Mouse (Mus musculus) CH12.LX (cell line): ENCODE data around the gene Icmt. TPM values are rescaled to one million over a fixed set of nuclear protein-coding genes. Genes with fewer than 3 reads are reported as not detected.

Experiments
- DNase-seq: peaks from one replicate; pipeline ENCODE4 v3.0.0-alpha.2; 2013; ENCODE audit errors: extremely low read depth
- H3K27ac ChIP-seq: 2 replicates; pipeline ENCODE4 v1.5.1; 2012; ENCODE audit warnings: low read depth, mild to moderate bottlenecking, control low read depth, moderate library complexity; ENCODE audit not compliant: insufficient read depth
- H3K27me3 ChIP-seq: replicated peaks from 2 replicates; pipeline ENCODE3; 2012; ENCODE audit warnings: inconsistent platforms
- H3K36me3 ChIP-seq, 2 experiments: replicated peaks in 1 of 2; 2 replicates each; pipeline versions ENCODE3 to v1.6.1; 2012; ENCODE audit warnings: inconsistent platforms in 1 of 2, low read length in 1 of 2, mild to moderate bottlenecking in 1 of 2, mixed read lengths in 1 of 2, moderate library complexity in 1 of 2; ENCODE audit not compliant: control insufficient read depth in 1 of 2, insufficient read depth in 1 of 2
- H3K4me1 ChIP-seq, 2 experiments: 2 replicates each; pipeline ENCODE4 v1.6.1; 2012; ENCODE audit warnings: inconsistent platforms in 1 of 2, moderate library complexity in 1 of 2; ENCODE audit not compliant: insufficient read depth in 2 of 2, control insufficient read depth in 1 of 2
- H3K4me2 ChIP-seq: 2 replicates; pipeline ENCODE4 v1.6.1; 2012; ENCODE audit warnings: low read depth, mild to moderate bottlenecking, control low read depth; ENCODE audit not compliant: poor library complexity, insufficient read depth, severe bottlenecking
- H3K4me3 ChIP-seq, 3 experiments: fragments of 150-350 bp in 1 of 3; sonication (generic) in 1 of 3; replicated peaks in 1 of 3; 2 replicates each; pipeline versions ENCODE3 to v1.5.1; 2011 to 2012; ENCODE audit warnings: low read depth in 2 of 3, low read length in 2 of 3, mild to moderate bottlenecking in 2 of 3, moderate library complexity in 2 of 3, control low read depth in 1 of 3, improper control_type of control experiment in 1 of 3, inconsistent platforms in 1 of 3, mixed read lengths in 1 of 3; ENCODE audit not compliant: poor library complexity in 1 of 3
- H3K79me2 ChIP-seq: replicated peaks from 2 replicates; pipeline ENCODE4 v1.6.1; 2012; ENCODE audit warnings: mild to moderate bottlenecking, moderate library complexity; ENCODE audit not compliant: control insufficient read depth, poor library complexity, insufficient read depth, severe bottlenecking; ENCODE audit errors: extremely low read depth
- H3K9ac ChIP-seq: 2 replicates; pipeline ENCODE4 v1.6.1; 2012; ENCODE audit warnings: low read depth, mild to moderate bottlenecking, control low read depth, moderate library complexity; ENCODE audit not compliant: insufficient read depth
- H3K9me3 ChIP-seq: replicated peaks from 2 replicates; pipeline ENCODE3; 2012; ENCODE audit warnings: low read length, inconsistent platforms, mixed read lengths
- CHD1 ChIP-seq: IDR thresholded peaks from 2 replicates; pipeline ENCODE4 v1.6.1; 2012; ENCODE audit warnings: low read depth, low read length, improper control_type of control experiment, inconsistent platforms
- CTCF ChIP-seq, 2 experiments: IDR thresholded peaks in 1 of 2; conservative IDR thresholded peaks in 1 of 2; 2 replicates each; pipeline ENCODE4 v1.5.1; 2011 to 2012; ENCODE audit warnings: low read depth in 2 of 2, low read length in 2 of 2, improper control_type of control experiment in 1 of 2, inconsistent platforms in 1 of 2, mild to moderate bottlenecking in 1 of 2, moderate library complexity in 1 of 2
- MAZ ChIP-seq: IDR thresholded peaks from 2 replicates; pipeline ENCODE4 v1.6.1; 2012; ENCODE audit warnings: low read depth, mild to moderate bottlenecking, inconsistent platforms, low read length, improper control_type of control experiment, moderate library complexity
- NRF1 ChIP-seq: IDR thresholded peaks from 2 replicates; pipeline ENCODE4 v1.6.1; 2014; ENCODE audit warnings: low read depth, mild to moderate bottlenecking, inconsistent platforms, low read length, improper control_type of control experiment, moderate library complexity
- PAX5 ChIP-seq: IDR thresholded peaks from 2 replicates; pipeline ENCODE4 v1.6.1; 2012; ENCODE audit warnings: low read length, inconsistent platforms, mixed read lengths
- RAD21 ChIP-seq: IDR thresholded peaks from 2 replicates; pipeline ENCODE4 v1.6.1; 2011; ENCODE audit warnings: low read depth, mild to moderate bottlenecking, low read length, improper control_type of control experiment, moderate library complexity
- TBP ChIP-seq: conservative IDR thresholded peaks from 2 replicates; pipeline ENCODE4 v1.6.1; 2011; ENCODE audit warnings: low read depth, low read length, improper control_type of control experiment
- TCF12 ChIP-seq: IDR thresholded peaks from 2 replicates; pipeline ENCODE4 v1.6.1; 2014; ENCODE audit warnings: low read depth, mild to moderate bottlenecking, inconsistent platforms, low read length, improper control_type of control experiment
- UBTF ChIP-seq: IDR thresholded peaks from 2 replicates; pipeline ENCODE4 v1.6.1; 2012; ENCODE audit warnings: low read depth, mild to moderate bottlenecking, inconsistent platforms, low read length, improper control_type of control experiment, moderate library complexity
- USF1 ChIP-seq: IDR thresholded peaks from 2 replicates; pipeline ENCODE4 v1.6.1; 2014; ENCODE audit warnings: low read depth, mild to moderate bottlenecking, inconsistent platforms, low read length, improper control_type of control experiment
- ZKSCAN1 ChIP-seq: IDR thresholded peaks from 2 replicates; pipeline ENCODE4 v1.6.1; 2012; ENCODE audit warnings: low read depth, inconsistent platforms, low read length, improper control_type of control experiment, borderline replicate concordance
- ZMIZ1 ChIP-seq: IDR thresholded peaks from 2 replicates; pipeline ENCODE4 v1.6.1; 2012; ENCODE audit warnings: low read depth, mild to moderate bottlenecking, inconsistent platforms, low read length, improper control_type of control experiment
- dilution Hi-C: fragments of 300-500 bp; cut with MboI; formaldehyde crosslinking; loops from 2 replicates; pipeline ENCODE4 v1.14.3; 2020; ENCODE audit warnings: low sequenced_read_pairs; ENCODE audit not compliant: extremely low pct_unique_long_range_greater_than_20kb, extremely low pct_ligation_motif_present
- in situ Hi-C: fragments of 300-500 bp; cut with MboI; formaldehyde crosslinking; loops from 3 replicates; pipeline ENCODE4 v1.14.3; 2019; ENCODE audit warnings: low sequenced_read_pairs, low pct_ligation_motif_present, low pct_unique_long_range_greater_than_20kb, mixed read lengths
- polyA plus RNA-seq: library from polyadenylated mRNA; unstranded; fragments of >175 nt; gene quantifications from 2 replicates; pipeline ENCODE4 v1.2.1, GENCODE M21; 2012; ENCODE audit warnings: low read depth; ENCODE audit not compliant: insufficient read length
- total RNA-seq, 2 experiments: library from RNA; depleted of rRNA; stranded (reverse); fragments of 300-350 nt in 1 of 2; fragments of >200 nt in 1 of 2; gene quantifications; 2 replicates each; pipeline ENCODE4 v1.2.3; 2012 to 2014

Gene Icmt
- total and polyA plus RNA-seq, 3 experiments = 18.5 to 29.8 (median 21.5) TPM

- peak within 1 kb of the TSS in 1 of 3 experiments; percentile 9 for H3K4me3 ChIP-seq
- peaks cover 64% of the 10 kb centered on the region for H3K27me3 ChIP-seq
- peak within 1 kb of the TSS; percentile 68 for H3K4me2 ChIP-seq
- no peaks in the 10 kb centered on the region for H3K79me2 ChIP-seq
- H3K9me3 ChIP-seq = no peaks in the 10 kb centered on the region
- H3K36me3 ChIP-seq = no peaks in the 10 kb centered on the region
- H3K9ac ChIP-seq = no peak within 1 kb of the TSS
- TF ChIP-seq NRF1 (no peak), ZKSCAN1 (no peak), RAD21 (no peak), CHD1 (no peak), PAX5 (no peak), TBP (no peak), UBTF (no peak), USF1 (no peak)
- DNase-seq = no peak
- no peak within 1 kb of the TSS for H3K27ac ChIP-seq
- in situ Hi-C loops (loop anchor here (5.0 to 25.0 kb wide), 3 partner anchors 79 to 1821 kb away; no protein-coding TSS in a partner anchor), dilution Hi-C loops (no loop called here)
- H3K4me1 ChIP-seq = peaks cover 10 to 43% of the 10 kb centered on the region in 2 experiments
Observed at GRCm38 (mm10) chr4:152291562-152291961, 5.5 kb upstream of the Icmt start, which contains the start of gene Hes3. Gene Hes3, minus strand, starts transcription at chr4:152291662.

- DNase-seq = no peak
- in situ Hi-C loops (loop anchor here (5.0 to 25.0 kb wide), 3 partner anchors 80 to 1820 kb away; no protein-coding TSS in a partner anchor), dilution Hi-C loops (no loop called here)
- Histone ChIP-seq H3K9me3 (no peaks in the 10 kb centered on the region), H3K36me3 (no peaks in the 10 kb centered on the region), H3K4me1 (peaks cover 10 to 43% of the 10 kb centered on the region in 2 experiments), H3K27me3 (peaks cover 59% of the 10 kb centered on the region), H3K9ac (no peak overlapping the region), H3K27ac (no peak overlapping the region), H3K4me3 (no peak overlapping the region), H3K79me2 (no peaks in the 10 kb centered on the region), H3K4me2 (no peak overlapping the region)
- no peak for TF ChIP-seq RAD21
- no peak for TF ChIP-seq USF1
- no peak for TF ChIP-seq TCF12
- TF ChIP-seq ZMIZ1 = no peak
- TF ChIP-seq CTCF (conservative IDR thresholded peaks at IDR 0.05 in 1 of 2, IDR thresholded peaks at IDR 0.05 in 1 of 2; ENCODE audit: low read depth in 2 of 2, low read length in 2 of 2) = no peak
- no peak for TF ChIP-seq UBTF
- TF ChIP-seq MAZ = no peak
Observed at GRCm38 (mm10) chr4:152292102-152292765, 4.8 kb upstream of the Icmt start.
